Mouse (Mus musculus): Measurements from ENCODE around the gene Eef1akmt2.

Eef1akmt2 gene

DNA sequence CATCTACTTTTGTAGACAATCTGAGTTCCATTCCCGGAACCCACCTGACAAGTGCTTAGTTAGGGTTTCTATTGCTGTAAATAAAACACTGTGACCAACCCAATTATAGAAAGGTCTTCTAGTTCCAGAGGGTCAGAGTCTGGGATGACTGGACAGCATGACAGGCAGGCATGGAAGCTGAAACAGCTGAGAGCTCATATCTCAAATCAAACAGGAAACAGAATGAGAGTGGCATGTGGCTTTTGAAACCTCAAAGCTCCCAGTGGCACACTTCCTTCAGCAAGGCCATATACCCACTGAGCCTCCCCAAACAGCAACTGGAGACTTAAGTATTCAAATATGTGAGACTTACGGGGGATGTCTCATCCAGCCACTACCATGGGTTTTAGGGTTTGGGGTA is 20.6 kb upstream of the Eef1akmt2 start:
- in situ Hi-C loops (cut with MseI, MboI) = no loop called here

- in situ Hi-C loops (cut with MseI, MboI) = no loop called here
Measured at GRCm38 (mm10) chr7:132866316-132866715, 13.8 kb upstream of the Eef1akmt2 start.

- in situ Hi-C loops (cut with MseI, MboI) = no loop called here
Measured at GRCm38 (mm10) chr7:132859042-132859958, 6.8 kb upstream of the Eef1akmt2 start, which contains the start of gene Abraxas2. TSS of gene Abraxas2 (plus strand) at chr7:132859225.

DNA sequence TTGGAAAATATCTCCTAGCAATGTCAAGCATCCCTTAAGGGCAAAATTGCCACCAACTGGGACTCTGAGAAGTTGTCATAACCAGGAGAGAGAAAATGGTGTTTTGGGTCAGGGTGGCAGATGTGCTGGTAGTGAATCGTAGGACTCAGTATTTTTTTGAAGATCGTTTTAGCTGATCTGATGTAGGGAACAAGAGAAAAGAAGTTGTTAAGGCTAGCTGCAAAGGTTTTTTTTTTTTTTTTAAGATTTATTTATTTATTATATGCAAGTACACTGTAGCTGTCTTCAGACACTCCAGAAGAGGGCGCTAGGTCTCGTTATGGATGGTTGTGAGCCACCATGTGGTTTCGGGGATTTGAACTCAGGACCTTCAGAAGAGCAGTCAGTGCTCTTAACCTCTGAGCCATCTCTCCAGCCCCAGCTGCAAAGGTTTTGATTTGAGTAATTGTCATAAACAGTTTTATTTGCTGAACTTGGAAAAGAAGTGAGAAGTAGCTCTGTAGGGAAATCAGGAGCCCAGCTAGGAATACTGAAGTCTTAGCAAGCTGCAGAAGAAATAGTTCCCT is 5.7 kb upstream of the Eef1akmt2 start:
- in situ Hi-C loops (cut with MseI, MboI) = no loop called here

DNA sequence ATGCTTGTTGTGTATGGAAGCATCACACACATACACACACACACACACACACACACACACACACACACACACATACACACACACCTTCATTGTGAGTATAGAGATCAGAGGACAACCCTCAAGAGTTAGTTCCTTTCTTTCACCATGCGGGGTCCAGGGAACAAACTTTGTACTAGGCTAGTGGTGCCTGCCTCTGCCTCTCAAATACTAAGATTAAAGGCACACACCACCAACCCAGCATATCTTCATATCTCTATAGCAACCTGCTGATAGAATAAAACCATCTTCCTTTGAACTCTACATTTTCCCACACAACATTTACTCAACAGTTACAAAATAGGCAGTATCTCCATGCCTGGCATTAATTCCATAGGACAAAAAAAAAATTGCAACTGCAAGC is 3.6 kb upstream of the Eef1akmt2 start:
- in situ Hi-C loops (cut with MseI, MboI) = no loop called here

GRCm38 (mm10) chr7:132853946-132854345 is 1.5 kb upstream of the Eef1akmt2 start:
- in situ Hi-C loops (cut with MseI, MboI) = no loop called here

GRCm38 (mm10) chr7:132853361-132853760 is 888 bp upstream of the Eef1akmt2 start:
- in situ Hi-C loops (cut with MseI, MboI) = no loop called here

GRCm38 (mm10) chr7:132843152-132843551 is 9.3 kb downstream of the Eef1akmt2 start:
- in situ Hi-C loops (cut with MseI, MboI) = no loop called here

- in situ Hi-C loops (cut with MseI, MboI) = no loop called here
Measured at GRCm38 (mm10) chr7:132842455-132842854, 10.0 kb downstream of the Eef1akmt2 start.

GRCm38 (mm10) chr7:132841287-132841686 is 11.2 kb downstream of the Eef1akmt2 start:
- in situ Hi-C loops (cut with MseI, MboI) = no loop called here

DNA sequence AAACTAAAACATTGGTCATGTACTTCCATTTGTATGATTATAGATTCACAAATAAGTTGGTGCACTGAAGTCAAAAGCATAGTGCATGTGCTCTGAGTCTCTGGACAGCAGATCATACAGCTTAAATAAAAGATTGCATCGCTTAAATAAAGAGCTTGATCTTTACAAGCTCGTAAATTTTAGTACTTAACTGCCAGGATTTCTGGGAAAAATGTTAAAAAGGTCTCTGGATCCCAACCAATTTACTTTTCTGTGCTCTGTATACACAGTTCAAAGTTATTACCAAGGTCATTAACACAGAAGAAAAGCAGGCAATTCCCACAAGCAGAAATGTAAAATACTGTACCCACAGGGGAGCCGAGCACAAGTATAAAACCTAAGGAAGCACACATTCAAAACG is 21.5 kb downstream of the Eef1akmt2 start:
- in situ Hi-C loops (cut with MseI, MboI) = no loop called here

DNA sequence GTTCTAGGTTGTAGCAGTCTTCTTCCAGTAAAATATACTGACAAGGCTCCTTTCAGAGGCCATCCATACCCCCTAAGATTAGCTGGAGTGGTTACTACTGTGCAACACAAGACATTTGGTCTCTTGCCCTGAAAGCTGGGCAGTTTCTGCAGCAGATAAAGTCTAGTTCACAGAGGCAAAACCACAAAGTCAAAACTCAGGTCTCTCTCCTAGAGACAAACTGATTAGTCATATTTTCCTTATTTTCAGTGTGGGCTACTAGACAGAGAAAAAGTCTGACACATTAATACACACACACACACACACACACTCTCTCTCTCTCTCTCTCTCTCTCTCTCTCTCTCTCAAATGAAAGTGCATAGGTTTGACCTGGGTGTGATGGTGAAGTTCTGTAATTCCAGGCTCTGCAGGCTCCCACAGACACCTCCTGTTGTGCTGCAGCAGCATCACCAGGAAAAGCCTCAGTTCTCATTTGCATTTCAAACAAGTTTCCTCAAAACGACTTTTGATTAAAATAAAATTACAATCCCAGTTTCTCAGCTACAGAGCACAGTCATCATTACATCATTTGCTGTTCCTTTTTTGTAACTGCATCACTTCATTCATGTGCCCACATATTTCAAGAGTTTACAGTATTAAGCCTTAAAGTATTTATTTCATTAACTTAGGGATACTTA is 28.0 kb downstream of the Eef1akmt2 start:
- in situ Hi-C loops (cut with MseI, MboI) = no loop called here

DNA sequence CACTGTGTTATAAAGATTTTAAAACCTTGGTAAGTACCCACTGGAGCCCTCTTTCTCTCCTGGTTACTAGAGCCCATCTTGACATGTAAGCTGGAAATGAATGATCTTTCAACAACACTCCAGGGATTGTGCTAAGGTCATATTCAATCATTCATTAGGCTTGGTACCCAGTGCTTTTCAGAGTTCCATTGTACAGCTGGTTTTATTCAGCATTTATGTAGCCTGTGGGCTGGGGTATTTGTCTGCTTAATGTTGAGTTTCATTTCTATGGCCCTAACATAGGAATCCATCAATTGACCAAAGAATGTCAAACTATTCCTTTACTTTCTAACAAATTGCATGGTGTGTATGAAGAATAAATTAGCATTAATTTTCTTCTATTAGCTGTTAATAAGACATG is 28.6 kb downstream of the Eef1akmt2 start:
- in situ Hi-C loops (cut with MseI, MboI) = no loop called here

GRCm38 (mm10) chr7:132820692-132821091 is 31.8 kb downstream of the Eef1akmt2 start:
- in situ Hi-C loops (cut with MseI, MboI) = no loop called here

DNA sequence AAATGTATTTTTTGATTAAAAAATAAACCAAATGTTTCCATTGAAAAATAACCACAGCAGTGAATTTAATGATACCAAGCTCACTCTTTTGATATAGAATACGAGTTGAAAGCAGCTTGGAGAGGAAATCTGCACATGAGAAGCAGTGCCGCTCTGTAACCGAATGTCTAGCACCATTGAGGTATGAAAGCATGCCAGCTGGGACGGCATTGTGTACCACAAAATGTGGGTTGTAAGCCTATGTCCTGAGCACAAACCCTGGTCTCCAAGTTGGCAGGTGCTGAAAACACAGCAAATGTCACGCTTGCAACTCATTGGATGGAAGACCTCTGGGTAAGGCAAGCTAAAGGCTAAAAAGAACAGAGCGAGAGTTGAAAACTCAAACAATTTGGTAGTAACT is 35.4 kb downstream of the Eef1akmt2 start:
- in situ Hi-C loops (cut with MseI, MboI) = loop anchor here in 1 of 2 experiments (10.0 kb wide), 1 partner anchor 162 kb away; no protein-coding TSS in a partner anchor

DNA sequence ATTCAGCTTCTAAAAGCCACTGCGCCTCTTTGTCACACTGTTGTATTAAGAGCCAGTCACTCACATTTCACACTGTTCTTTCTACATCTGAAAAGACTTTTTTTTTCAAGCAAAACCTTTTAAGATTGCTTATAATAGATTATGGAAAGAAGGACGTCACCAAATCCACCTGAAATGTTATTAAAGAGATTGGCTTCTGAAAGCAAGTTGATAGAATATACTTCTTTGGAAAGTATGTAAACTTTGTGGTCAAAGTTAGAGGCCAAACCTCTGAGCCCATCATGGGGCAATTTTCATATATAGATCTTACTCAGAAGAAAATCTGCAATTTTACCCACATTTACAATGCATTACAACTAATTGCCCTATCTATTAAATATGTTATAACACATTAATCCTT is 35.9 kb downstream of the Eef1akmt2 start:
- in situ Hi-C loops (cut with MseI, MboI) = loop anchor here in 1 of 2 experiments (10.0 kb wide), 1 partner anchor 162 kb away; no protein-coding TSS in a partner anchor

GRCm38 (mm10) chr7:132815081-132815480 is 37.4 kb downstream of the Eef1akmt2 start:
- in situ Hi-C loops (cut with MseI, MboI) = loop anchor here in 1 of 2 experiments (10.0 kb wide), 1 partner anchor 160 kb away; no protein-coding TSS in a partner anchor

GRCm38 (mm10) chr7:132814089-132814450 is 38.4 kb downstream of the Eef1akmt2 start:
- in situ Hi-C loops (cut with MseI, MboI) = loop anchor here (5.0 to 10.0 kb wide), 2 partner anchors 157 to 159 kb away; no protein-coding TSS in a partner anchor

- in situ Hi-C loops (cut with MseI, MboI) = loop anchor here (5.0 to 10.0 kb wide), 2 partner anchors 156 to 159 kb away; no protein-coding TSS in a partner anchor
Measured at GRCm38 (mm10) chr7:132813416-132814088, 38.9 kb downstream of the Eef1akmt2 start, which contains the start of gene Fam53b. TSS of gene Fam53b (minus strand) at chr7:132813886.

- in situ Hi-C loops (cut with MseI, MboI) = loop anchor here (5.0 to 10.0 kb wide), 2 partner anchors 156 to 158 kb away; no protein-coding TSS in a partner anchor
Measured at GRCm38 (mm10) chr7:132812619-132813415, 39.7 kb downstream of the Eef1akmt2 start.
